Mouse (Mus musculus) urinary bladder, postnatal 14 days (tissue): ENCODE measurements at regions not wholly inside any gene's neighbourhood (a gene's known extent, or its start where the extent isn't known, plus 50 kb on each side); places are given as distances from the start of the nearest gene placed in this dataset.

Experiments used
- DNase-seq: peaks from one replicate; pipeline ENCODE4 v3.0.0; 2021; ENCODE audit warnings: low spot score

- no peak for DNase-seq
Measured at GRCm38 (mm10) chr3:156253172-156253934, 308.2 kb upstream of the Negr1 start.

DNA sequence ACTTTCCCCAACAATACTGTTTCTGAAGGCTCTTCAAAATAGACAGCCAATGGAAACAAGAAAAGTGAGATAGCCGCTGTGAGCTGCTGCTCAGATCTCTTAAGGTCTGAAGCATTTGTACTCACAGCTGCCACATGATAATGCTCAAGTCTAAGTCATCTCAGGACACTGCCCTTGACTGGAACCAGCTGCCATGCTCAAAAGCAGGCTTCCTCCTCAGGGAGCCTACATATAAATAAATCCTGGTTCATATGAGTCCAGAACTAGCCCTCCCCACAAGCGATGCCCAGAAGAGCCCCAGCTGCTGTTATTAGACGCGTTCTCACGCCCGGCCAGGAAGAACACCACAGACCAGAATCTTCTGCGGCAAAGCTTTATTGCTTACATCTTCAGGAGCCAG, 304.9 kb upstream of the Negr1 start:
- DNase-seq: peak; percentile 14

- DNase-seq: no peak
Measured at GRCm38 (mm10) chr3:156264654-156265053, 296.9 kb upstream of the Negr1 start.

DNA sequence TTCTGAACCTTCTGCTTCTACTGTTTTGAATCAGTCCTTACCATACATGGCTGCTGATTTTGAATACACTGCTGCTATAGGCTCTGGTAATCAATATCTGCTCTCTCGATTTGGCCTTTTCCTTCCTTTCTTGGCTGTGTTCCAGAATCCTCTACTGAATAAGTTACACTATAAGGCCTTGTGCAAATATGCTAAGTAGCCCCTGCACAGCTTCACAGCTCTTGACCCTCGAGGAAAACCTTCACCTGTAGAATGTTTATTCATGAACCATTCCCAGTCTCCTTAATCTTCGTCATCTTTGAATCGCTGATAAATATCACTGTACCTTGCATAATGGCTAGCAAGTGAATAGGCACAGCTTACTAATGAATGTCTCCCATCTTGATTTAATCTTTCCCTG, 293.9 kb upstream of the Negr1 start:
- DNase-seq: no peak

- DNase-seq: no peak
Measured at GRCm38 (mm10) chr3:156299984-156300770, 261.4 kb upstream of the Negr1 start.

- DNase-seq: no peak
Measured at GRCm38 (mm10) chr3:156301302-156301701, 260.3 kb upstream of the Negr1 start.

DNA sequence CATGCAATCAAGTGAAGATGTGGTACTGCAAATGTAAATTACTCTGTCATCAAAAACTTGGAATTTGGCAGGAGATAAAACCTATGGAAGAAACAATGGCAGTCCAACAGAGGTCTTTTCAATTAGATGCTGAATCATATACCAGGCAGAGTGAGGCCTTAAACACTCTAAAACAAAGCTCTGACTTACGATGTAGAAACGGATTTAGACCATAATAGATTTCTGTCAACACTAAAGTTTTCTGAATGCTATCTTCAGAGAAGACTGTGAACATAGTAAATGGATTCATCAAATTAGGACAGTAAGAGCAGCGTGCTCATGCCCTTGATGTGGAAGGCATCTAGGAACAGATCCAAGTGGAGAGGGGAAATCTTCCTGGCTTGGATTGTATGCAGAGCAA, 259.8 kb upstream of the Negr1 start:
- DNase-seq: no peak

DNA sequence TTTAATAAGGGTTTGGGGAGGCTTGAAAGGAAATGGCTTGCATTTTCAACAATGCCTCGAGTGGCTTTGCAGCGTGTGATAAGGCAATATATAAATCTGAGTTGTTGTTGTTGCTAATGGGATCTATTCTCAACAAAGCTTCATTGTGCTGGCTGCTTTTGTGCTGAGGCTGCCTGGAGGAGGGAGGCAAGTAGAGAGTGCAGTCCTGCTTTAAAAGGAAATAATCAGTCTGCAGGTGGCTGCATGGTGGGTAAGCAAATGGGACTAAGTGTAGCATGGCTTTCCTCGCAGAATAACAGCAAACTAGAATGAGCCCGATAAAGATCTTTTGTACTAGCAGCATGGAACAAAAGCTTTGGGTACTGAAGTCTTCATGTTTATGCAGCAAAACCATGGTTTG, 257.4 kb upstream of the Negr1 start:
- no peak for DNase-seq

GRCm38 (mm10) chr3:156305064-156305463, 256.5 kb upstream of the Negr1 start:
- DNase-seq: no peak

- DNase-seq: no peak
Measured at GRCm38 (mm10) chr3:156335033-156335793, 226.4 kb upstream of the Negr1 start.

GRCm38 (mm10) chr3:156341484-156341883, 220.1 kb upstream of the Negr1 start:
- no peak for DNase-seq

GRCm38 (mm10) chr3:156351727-156352126, 209.9 kb upstream of the Negr1 start:
- DNase-seq: no peak

GRCm38 (mm10) chr3:156353430-156353829, 208.2 kb upstream of the Negr1 start:
- no peak for DNase-seq

DNA sequence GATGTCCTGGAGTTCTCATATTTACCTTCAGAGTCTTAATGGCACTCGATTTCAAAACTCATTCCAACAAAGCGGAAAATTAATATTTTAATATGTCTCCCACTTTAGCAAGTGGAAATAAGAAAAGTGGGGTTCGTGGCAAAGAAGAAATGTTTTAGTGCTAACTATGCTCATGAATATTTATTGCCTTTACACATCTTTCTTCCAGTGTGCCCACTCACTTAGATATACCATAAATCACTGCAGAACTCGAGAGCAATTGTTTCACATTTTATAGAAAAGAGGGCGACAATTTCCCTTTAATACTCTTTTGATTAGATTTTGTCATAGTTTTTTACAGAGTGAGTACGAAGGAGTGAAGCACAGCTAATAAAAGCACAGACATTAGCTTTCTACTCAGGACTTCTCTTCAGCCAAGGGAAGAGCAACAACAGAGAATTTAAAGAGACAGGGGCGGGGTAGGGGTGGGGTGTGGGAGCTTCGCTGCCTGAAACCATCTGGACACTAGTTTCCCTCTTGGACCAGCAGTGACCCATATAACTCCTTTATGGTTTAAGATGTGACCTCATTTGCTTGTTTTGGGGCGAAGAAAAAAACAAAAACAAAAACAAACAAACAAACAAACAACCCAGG, 207.6 kb upstream of the Negr1 start:
- no peak for DNase-seq

- no peak for DNase-seq
Measured at GRCm38 (mm10) chr3:156368669-156369343, 192.8 kb upstream of the Negr1 start.

GRCm38 (mm10) chr3:156376717-156377116, 184.9 kb upstream of the Negr1 start:
- no peak for DNase-seq

GRCm38 (mm10) chr3:156382919-156383318, 178.7 kb upstream of the Negr1 start:
- no peak for DNase-seq

DNA sequence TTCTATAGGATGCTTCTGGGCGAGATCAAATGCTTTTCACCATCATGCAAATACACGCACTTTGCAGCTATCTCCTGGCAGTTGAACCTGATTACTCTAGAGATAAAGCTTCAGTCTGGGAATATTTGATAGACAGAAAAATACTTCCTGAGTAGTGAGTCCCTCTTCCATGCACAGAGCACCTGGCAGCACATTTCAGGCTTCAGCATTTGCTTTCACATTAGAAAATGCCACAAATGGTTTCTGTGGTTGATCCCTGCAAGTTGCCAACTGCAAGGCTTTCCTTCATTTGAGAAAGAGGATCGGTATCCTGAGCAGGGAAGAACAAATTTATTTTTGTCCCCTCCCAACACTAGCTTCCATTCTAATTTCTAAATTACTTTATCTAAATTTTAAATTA, 155.5 kb upstream of the Negr1 start:
- no peak for DNase-seq

- DNase-seq: no peak
Measured at GRCm38 (mm10) chr3:156407112-156407511, 154.5 kb upstream of the Negr1 start.

DNA sequence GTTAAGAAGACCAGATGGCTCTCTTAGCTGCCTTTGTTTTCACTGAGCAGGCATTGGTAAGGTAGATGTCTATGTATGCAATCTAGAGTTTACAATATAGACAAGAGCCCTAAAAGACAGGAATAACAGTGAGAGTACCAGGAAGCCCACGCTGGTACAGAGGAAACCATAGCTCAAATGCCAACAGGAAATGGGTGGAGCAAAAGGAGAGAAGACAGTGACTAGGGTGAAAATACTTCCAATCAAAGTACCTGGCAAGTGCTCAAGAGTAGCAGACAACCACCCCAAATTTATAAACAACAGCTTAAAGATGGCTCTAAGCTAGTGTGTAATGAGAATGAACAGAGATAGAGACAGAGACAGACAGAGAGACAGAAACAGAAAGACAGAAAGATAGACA, 151.5 kb upstream of the Negr1 start:
- no peak for DNase-seq

DNA sequence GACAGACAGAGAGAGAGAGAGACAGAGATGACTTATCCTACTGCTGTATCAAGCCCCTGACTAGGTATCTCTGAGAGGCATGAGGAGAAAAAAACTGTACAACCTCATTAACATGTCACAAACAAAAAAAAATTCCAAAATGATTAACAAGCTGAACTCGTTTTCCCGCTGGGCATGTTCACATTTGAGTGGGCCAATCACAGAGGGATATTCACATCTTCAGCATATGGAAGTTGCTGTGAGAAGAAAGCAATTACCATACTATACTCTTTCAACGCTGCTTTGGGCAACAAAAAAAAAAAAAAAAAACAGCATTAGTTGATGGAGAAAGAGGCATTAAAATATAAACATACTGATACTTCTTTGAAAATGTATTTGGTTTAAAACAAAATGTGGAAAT, 148.8 kb upstream of the Negr1 start:
- DNase-seq: no peak
